Mouse (Mus musculus) adrenal gland, adult 10 weeks (tissue): Measurements from ENCODE around the gene Cox8b. TPM values are rescaled to one million over a fixed set of nuclear protein-coding genes. Genes with fewer than 3 reads are reported as not detected.

Experiments used
- polyA plus RNA-seq: library from polyadenylated mRNA; stranded (reverse); fragments of 350-450 nt; fragmentation: Illumina TruSeq; extraction: RNeasy Lipid Tissue Mini Kit (QIAGEN cat#74804); gene quantifications from one replicate; pipeline ENCODE4 v1.2.3, GENCODE M21; 2014; ENCODE audit warnings: low read depth, low replicate concordance

Cox8b gene
- polyA plus RNA-seq, result 4.0 TPM

DNA sequence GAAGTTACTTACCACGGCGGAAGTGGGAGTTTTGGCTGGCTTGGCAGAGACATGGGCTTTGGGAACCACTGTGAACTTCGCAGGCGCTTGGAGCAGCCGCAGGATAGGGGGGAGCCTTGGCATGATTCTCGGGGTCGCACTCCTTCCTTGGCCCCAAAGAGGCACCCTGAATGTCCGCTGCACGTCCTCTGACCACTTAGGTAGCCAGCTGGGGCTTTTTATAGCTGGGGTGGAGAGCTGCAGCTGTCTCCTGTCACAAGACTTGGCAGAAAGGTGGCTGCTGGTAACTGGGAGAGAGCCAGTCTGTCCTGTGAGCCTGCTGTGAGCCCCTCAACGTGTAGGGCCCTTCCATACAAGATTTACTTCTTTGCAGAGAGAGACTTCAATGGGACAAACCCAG, at the start of gene Cox8b:
Cox8b (minus strand) TSS at position 227 of the 400 bp plus-strand sequence.

DNA sequence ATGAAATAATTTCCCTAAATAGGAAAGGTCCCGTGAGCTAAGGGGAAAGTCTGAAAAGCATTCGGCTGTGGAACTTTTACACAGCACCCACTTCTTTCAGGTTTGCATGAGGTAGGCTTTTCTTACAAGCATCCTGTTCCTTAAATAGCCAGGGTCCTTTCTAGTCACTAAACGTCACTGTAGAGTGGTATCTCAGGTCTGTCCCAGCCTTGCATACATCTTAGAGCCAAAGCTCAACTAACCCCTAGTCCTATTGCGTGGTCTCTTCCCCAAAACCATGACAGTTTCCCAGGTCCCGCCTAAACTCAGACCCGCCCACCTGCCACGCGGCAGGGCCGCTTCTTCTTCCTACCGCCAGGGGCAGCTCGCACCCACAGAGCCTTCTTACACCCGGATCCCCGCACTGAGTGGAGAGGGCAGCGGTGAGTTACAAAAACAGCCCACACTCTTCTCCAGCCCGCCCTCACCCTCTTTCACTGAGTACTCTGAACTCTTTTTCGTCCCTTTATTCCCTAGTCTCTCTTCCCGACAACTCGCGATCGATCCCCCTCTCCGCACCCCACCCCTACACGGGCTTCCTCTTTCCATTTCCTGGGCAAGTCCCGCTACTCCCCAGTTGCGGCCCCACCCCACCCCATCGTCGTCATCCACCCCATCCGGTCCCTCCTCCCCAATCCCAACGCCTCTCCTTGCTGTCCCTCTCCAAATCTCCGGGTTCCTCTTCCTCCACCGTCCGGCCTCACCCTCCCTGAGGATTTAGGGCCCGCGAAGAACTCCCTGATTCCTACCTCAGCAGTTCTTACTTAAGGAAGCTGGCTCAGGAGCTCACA, 41.2 kb upstream of the Cox8b start, which contains the start of gene Pgghg:
Pgghg (plus strand) TSS at position 170 of the 830 bp plus-strand sequence.

DNA sequence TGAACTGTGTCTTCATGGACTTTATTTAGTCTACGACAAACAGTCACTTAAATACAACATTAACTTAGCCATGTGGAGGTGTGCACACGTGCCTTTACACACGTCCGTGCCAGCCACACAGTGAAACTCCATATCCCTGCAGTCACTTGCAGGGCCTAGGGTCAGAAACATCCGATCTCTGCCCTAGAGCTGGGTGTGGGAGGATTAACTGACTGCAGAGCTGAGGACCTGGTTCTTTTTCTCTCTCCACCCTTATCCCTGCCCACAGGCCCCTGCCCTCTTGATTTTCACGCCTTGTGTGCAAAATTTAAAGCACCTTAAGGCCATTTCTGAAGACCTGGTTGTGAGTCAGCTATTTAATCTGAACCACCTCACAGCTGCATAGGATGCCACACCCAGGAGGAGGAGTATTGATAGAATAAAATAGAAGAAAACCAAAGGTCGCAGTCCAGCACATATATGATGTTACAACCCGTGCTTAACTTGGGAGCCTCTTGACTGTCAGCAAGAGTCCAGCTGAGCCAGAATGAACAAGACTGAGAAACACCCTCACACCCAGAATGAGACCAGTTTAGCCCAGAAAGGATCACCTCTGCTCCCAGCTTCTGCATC, 20.3 kb upstream of the Cox8b start, which contains the start of gene Nlrp6:
Nlrp6 (plus strand) TSS at position 485 of the 612 bp plus-strand sequence.

DNA sequence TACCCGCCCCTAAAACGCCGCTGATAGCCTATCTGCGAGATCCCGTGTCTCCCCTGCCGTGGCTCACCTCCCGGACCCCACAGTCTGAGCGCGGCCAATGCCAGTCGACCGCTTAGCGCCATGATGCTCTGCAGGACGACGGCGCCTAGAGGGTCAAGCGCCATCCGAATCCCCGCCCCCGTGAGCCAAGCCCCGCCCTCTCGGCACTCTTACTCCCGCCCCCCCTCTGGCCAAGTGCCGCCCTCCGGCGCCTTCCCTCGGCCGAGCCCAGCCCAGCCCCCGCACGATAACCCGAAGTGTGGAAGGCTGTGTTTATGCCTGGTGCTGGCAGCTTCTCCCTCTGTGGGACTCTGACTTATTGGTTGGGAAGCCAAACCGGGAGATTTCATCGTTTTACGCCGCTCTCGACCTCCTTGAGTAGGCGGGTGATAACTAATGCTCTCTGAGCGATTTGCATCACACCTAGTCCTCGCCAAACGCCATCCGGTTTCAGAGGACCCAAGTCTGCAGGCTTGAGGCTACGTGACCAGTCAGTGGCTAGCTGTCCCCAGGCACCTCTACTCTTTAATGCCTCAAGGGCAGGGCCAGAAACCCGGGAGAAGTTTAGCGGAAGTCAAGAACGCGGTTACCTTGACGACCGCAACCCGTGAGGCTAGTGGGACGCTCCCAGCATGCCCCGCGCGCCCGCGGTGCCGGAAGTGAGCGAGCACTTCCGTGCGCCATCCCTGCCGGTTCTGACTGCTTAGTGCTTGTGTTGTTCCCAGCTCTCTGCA, 18.4 kb downstream of the Cox8b start, which contains the start of the genes Psmd13 and Sirt3:
Psmd13 (plus strand) TSS at position 273 of the 773 bp plus-strand sequence.
Sirt3 (minus strand) TSS at position 614 of the 773 bp plus-strand sequence.

DNA sequence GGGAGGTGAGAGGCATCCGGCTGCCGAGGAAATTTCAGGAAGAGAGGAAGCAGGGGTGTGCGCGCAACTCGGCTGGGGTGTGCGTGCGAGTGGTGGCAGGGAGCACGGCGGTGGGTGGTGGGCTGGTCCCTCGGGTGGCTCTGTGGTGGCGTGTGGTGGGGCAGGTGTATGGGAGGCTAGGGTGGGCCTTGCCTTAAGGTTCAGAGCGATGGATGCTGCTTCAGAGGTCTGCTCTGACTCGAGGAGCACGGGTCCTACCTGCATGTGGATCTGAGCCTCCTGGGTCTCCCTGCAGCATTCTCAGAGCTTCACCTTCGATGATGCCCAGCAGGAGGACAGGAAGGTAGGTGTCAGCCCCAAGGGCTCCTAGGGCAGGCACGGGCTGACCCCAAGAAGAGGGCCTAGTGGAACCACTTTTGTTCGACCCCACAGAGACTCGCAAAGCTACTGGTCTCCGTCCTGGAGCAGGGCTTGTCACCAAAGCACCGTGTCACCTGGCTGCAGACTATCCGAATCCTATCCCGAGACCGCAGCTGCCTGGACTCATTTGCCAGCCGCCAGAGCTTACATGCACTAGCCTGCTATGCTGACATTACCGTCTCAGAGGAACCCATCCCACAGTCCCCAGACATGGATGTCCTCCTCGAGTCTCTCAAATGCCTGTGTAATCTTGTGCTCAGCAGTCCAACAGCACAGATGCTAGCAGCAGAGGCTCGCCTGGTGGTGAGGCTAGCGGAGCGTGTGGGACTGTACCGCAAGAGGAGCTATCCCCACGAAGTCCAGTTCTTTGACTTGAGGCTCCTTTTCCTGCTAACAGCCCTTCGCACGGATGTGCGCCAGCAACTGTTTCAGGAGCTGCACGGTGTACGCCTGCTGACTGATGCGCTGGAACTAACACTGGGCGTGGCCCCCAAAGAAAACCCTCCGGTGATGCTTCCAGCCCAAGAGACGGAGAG, 42.4 kb downstream of the Cox8b start, which contains the start of gene Bet1l:
Bet1l (minus strand) TSS at position 28 of the 956 bp plus-strand sequence.

DNA sequence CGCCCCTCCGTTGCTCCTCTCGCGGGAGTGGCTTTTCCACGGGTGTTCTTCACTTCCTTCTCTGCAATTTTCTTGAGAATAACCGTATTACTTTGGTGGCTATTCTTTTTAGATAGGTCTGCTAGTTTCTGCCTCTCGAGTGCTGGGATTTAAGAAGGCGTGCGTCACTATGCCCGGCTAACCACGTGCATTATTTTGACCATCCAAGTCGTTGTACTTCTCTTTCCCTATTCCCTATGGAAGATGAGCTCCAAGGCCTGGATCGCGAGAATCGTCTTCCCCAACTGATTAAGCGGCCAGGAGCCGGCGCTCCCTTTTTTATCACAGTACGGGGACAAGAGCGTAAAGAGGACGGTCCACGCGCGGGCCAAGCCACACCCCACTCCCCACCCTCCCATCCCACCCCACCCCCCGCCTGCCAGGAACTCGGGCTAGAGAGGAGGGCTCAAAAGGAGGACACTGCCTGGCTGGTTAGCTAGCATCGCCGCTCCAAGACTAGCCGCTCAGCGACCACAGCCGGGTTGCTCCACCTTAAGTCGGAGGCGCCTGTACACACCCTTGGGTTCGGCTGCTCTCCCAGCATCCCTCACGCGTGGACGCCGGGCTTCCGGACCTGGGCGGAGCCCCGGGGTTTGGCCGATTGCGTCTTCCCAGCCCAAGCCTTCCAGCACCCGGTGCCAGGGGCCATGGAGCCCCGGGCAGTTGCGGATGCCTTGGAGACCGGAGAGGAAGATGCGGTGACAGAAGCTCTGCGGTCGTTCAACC, 43.3 kb downstream of the Cox8b start, which contains the start of gene Ric8a:
Ric8a (plus strand) TSS at position 173 of the 765 bp plus-strand sequence.

DNA sequence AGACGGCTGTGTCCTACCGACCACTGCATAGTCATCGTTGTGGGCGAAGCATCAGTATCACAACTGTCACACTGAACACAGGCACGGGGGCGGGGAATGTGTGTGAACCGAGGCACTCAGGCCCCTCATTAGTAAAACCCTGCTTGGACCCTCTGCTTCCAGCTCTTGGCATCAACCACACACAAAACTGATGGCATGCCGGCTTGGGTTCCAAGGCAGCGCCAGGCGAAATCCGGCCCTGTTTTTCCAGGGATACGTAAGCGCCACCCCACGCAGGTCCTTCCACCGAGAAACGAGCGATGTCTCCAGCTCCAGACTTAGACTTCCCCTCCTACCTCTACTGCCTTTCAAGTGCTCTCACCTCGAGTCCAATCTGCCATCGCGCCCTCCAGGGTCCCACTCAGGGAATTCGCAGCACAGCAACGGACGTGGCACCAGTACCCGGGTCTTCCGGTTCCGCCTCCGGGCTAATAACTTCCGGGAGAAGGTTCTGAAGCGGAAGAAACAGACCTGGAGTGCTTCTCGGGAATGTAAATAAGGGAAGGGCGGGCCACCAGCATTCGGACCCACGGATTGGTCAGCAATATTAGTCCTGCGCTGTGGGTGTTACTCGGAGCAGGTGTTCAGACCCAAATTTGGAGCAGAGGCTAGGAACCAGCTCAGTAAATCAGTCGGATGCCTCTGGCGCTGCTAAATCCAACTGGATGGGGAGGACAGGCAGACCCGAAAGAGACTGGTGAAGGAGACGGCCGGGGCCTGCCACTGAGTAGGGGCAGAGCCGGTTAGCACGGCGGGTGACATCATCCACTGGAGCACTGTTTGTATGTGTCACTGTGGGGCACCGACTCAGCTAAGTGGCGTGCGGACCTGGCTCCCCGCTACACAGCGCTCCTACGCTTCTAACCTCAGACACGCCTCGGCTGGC, 44.1 kb downstream of the Cox8b start, which contains the start of gene Gm45785:
Gm45785 (minus strand) TSS at position 472 of the 925 bp plus-strand sequence.

Other genes with a start within 250 kb of the Cox8b start
- gene Olfr539, start 240.5 kb downstream of the Cox8b start, polyA plus RNA-seq, result not detected
- gene Olfr45, start 218.5 kb downstream of the Cox8b start, polyA plus RNA-seq, result not detected
- not detected for gene Olfr541, start 203.2 kb downstream of the Cox8b start, polyA plus RNA-seq
- gene Cyp2e1, start 136.7 kb downstream of the Cox8b start, polyA plus RNA-seq, result 641 TPM
- not detected for gene Syce1, start 112.6 kb downstream of the Cox8b start, polyA plus RNA-seq
- 2.6 TPM for gene Zfp941, start 78.3 kb downstream of the Cox8b start, polyA plus RNA-seq
- gene Urah, start 65.4 kb downstream of the Cox8b start, polyA plus RNA-seq, result not detected
- not detected for gene Scgb1c1, start 54.9 kb downstream of the Cox8b start, polyA plus RNA-seq
- gene Odf3, start 52.6 kb downstream of the Cox8b start, polyA plus RNA-seq, result not detected
- gene Gm45785, start 44.1 kb downstream of the Cox8b start, polyA plus RNA-seq, result not detected
- gene Ric8a, start 43.5 kb downstream of the Cox8b start, polyA plus RNA-seq, result 6.5 TPM
- 2.8 TPM for gene Bet1l, start 42.9 kb downstream of the Cox8b start, polyA plus RNA-seq
- gene Psmd13, start 18.5 kb downstream of the Cox8b start, polyA plus RNA-seq, result 154 TPM
- gene Sirt3, start 18.1 kb downstream of the Cox8b start, polyA plus RNA-seq, result 2.4 TPM
- 0.35 TPM for gene Nlrp6, start 20.5 kb upstream of the Cox8b start, polyA plus RNA-seq
- 2.7 TPM for gene Pgghg, start 40.9 kb upstream of the Cox8b start, polyA plus RNA-seq
- not detected for gene Ifitm5, start 49.8 kb upstream of the Cox8b start, polyA plus RNA-seq
- gene Gm45717, start 55.5 kb upstream of the Cox8b start, polyA plus RNA-seq, result not detected
- 160 TPM for gene Ifitm2, start 55.5 kb upstream of the Cox8b start, polyA plus RNA-seq
- gene Ifitm1, start 66.8 kb upstream of the Cox8b start, polyA plus RNA-seq, result 1.6 TPM
- 14.5 TPM for gene Ifitm3, start 110.3 kb upstream of the Cox8b start, polyA plus RNA-seq
- not detected for gene Ifitm6, start 117.5 kb upstream of the Cox8b start, polyA plus RNA-seq
- not detected for gene Gm17387, start 128.7 kb upstream of the Cox8b start, polyA plus RNA-seq
- gene B4galnt4, start 160.7 kb upstream of the Cox8b start, polyA plus RNA-seq, result not detected
- gene Pkp3, start 177.8 kb upstream of the Cox8b start, polyA plus RNA-seq, result not detected
- gene Sigirr, start 200.1 kb upstream of the Cox8b start, polyA plus RNA-seq, result not detected
- gene Ano9, start 217.4 kb upstream of the Cox8b start, polyA plus RNA-seq, result not detected
- gene Ptdss2, start 221.9 kb upstream of the Cox8b start, polyA plus RNA-seq, result 20.6 TPM